Mouse (Mus musculus) G1E (cell line): Measurements from ENCODE around the gene Rcor1. TPM values are rescaled to one million over a fixed set of nuclear protein-coding genes. Genes with fewer than 3 reads are reported as not detected.
A peak's percentile ranks its signal among the peaks of the same experiment; 100 is the strongest.

ENCODE experiments used
- ATAC-seq: 2 replicates; pipeline ENCODE4 v1.8.0; 2016; ENCODE audit warnings: mild to moderate bottlenecking; ENCODE audit not compliant: insufficient number of reproducible peaks, poor library complexity, low FRiP score, severe bottlenecking; ENCODE audit errors: extremely low read depth
- DNase-seq: peaks from one replicate; pipeline ENCODE4 v3.0.0; 2012; ENCODE audit warnings: low spot score
- H3K27me3 ChIP-seq: 2 replicates; pipeline ENCODE4 v1.6.1; 2012; ENCODE audit warnings: mild to moderate bottlenecking, low read length, inconsistent platforms; ENCODE audit not compliant: insufficient read depth
- H3K36me3 ChIP-seq: replicated peaks from 2 replicates; pipeline ENCODE3; 2012; ENCODE audit warnings: mild to moderate bottlenecking, inconsistent platforms
- H3K4me1 ChIP-seq: 2 replicates; pipeline ENCODE4 v1.6.1; 2012; ENCODE audit warnings: low read depth, low read length, inconsistent platforms, mixed read lengths; ENCODE audit not compliant: insufficient read depth
- H3K4me3 ChIP-seq: 2 replicates; pipeline ENCODE4 v1.5.1; 2012; ENCODE audit warnings: low read depth, mild to moderate bottlenecking, inconsistent platforms, low read length, moderate library complexity, mixed read lengths
- H3K9me3 ChIP-seq: replicated peaks from 2 replicates; pipeline ENCODE4 v1.6.1; 2012; ENCODE audit warnings: inconsistent platforms
- CTCF ChIP-seq: IDR thresholded peaks from 2 replicates; pipeline ENCODE4 v1.5.1; 2012; ENCODE audit warnings: low read depth, low read length, inconsistent platforms, mixed read lengths
- GATA1 ChIP-seq: IDR thresholded peaks from 2 replicates; pipeline ENCODE4 v1.6.1; 2012; ENCODE audit warnings: borderline replicate concordance, low read length, inconsistent platforms, mixed read lengths
- GATA2 ChIP-seq: IDR thresholded peaks from 2 replicates; pipeline ENCODE4 v1.6.1; 2012; ENCODE audit warnings: low read depth, low read length, inconsistent platforms, borderline replicate concordance
- POLR2AphosphoS5 ChIP-seq: IDR thresholded peaks from 2 replicates; pipeline ENCODE4 v1.6.1; 2012; ENCODE audit warnings: low read depth, low read length, inconsistent platforms; ENCODE audit not compliant: insufficient replicate concordance
- TAL1 ChIP-seq: conservative IDR thresholded peaks from 2 replicates; pipeline ENCODE4 v1.6.1; 2012; ENCODE audit warnings: low read depth, low read length, inconsistent platforms, mixed read lengths
- polyA plus RNA-seq: library from polyadenylated mRNA; stranded (reverse); fragments of >175 nt; gene quantifications from 2 replicates; pipeline ENCODE4 v1.2.3, GENCODE M21; 2012
- total RNA-seq, 2 experiments: library from RNA; stranded (forward) in 1 of 2; stranded (reverse) in 1 of 2; fragments of 200-1000 nt in 1 of 2; fragments of >200 nt in 1 of 2; fragmentation: Nextera tagmentation in 1 of 2; gene quantifications; 2 replicates each; pipeline ENCODE4 v1.2.3; 2014 to 2017

The Rcor1 gene
- total and polyA plus RNA-seq, 3 experiments: 84.4 to 304 (median 125) TPM

- no peak; the same call in 1 of the 2 replicates for TF ChIP-seq TAL1
- no peak for TF ChIP-seq GATA1
- TF ChIP-seq CTCF: no peak
- no peak for TF ChIP-seq POLR2AphosphoS5
- TF ChIP-seq GATA2: no peak
- Histone ChIP-seq H3K9me3 (no peaks in the 10 kb centered on the region), H3K4me3 (no peak overlapping the region), H3K27me3 (no peaks in the 10 kb centered on the region), H3K36me3 (peaks cover 41% of the 10 kb centered on the region), H3K4me1 (peaks cover 92% of the 10 kb centered on the region)
- DNase-seq: no peak
- no peak for ATAC-seq
Measured at GRCm38 (mm10) chr12:111032839-111033238, 6.3 kb upstream of the Rcor1 start.

- peaks cover 41% of the 10 kb centered on the region for H3K36me3 ChIP-seq
- ATAC-seq: peak; percentile 41
- H3K4me1 ChIP-seq: peaks cover 77% of the 10 kb centered on the region
- no peaks in the 10 kb centered on the region for H3K9me3 ChIP-seq
- peak; percentile 75 for DNase-seq
- TF ChIP-seq TAL1 (no peak), GATA1 (no peak), POLR2AphosphoS5 (no peak), GATA2 (no peak), CTCF (no peak)
- H3K4me3 ChIP-seq: peak overlapping the region; percentile 68
- H3K27me3 ChIP-seq: no peaks in the 10 kb centered on the region
Measured at GRCm38 (mm10) chr12:111035182-111035824, 3.8 kb upstream of the Rcor1 start.

- TF ChIP-seq POLR2AphosphoS5: no peak
- peak; percentile 32; the same call in 1 of the 2 replicates for TF ChIP-seq CTCF
- no peak for TF ChIP-seq TAL1
- no peak for TF ChIP-seq GATA2
- no peak for TF ChIP-seq GATA1
- Histone ChIP-seq H3K4me1 (peaks cover 73% of the 10 kb centered on the region), H3K4me3 (peak overlapping the region; percentile 68; the same call in 1 of the 2 replicates), H3K36me3 (peaks cover 33% of the 10 kb centered on the region), H3K9me3 (no peaks in the 10 kb centered on the region), H3K27me3 (no peaks in the 10 kb centered on the region)
- DNase-seq: no peak
- no peak for ATAC-seq
Measured at GRCm38 (mm10) chr12:111036198-111036775, 2.9 kb upstream of the Rcor1 start.

- ATAC-seq: no peak
- Histone ChIP-seq H3K4me1 (peaks cover 70% of the 10 kb centered on the region), H3K4me3 (peak overlapping the region; percentile 87), H3K27me3 (no peaks in the 10 kb centered on the region), H3K9me3 (no peaks in the 10 kb centered on the region), H3K36me3 (peaks cover 28% of the 10 kb centered on the region)
- DNase-seq: no peak
- TF ChIP-seq GATA1: no peak
- TF ChIP-seq POLR2AphosphoS5: peak; percentile 84; the same call in 1 of the 2 replicates
Measured at GRCm38 (mm10) chr12:111037241-111038180, 1.6 kb upstream of the Rcor1 start.

GRCm38 (mm10) chr12:111038231-111038975 is 748 bp upstream of the Rcor1 start:
- H3K4me1 ChIP-seq: peaks cover 71% of the 10 kb centered on the region
- no peak for TF ChIP-seq GATA1
- TF ChIP-seq TAL1: no peak
- no peak for TF ChIP-seq POLR2AphosphoS5
- TF ChIP-seq CTCF: no peak
- TF ChIP-seq GATA2: no peak
- no peaks in the 10 kb centered on the region for H3K9me3 ChIP-seq
- DNase-seq (peak; percentile 85), ATAC-seq (0 out of 2 replicates have a peak, but pooled peaks have one; percentile 19)
- H3K27me3 ChIP-seq: no peaks in the 10 kb centered on the region
- H3K4me3 ChIP-seq: peak overlapping the region; percentile 87
- peaks cover 34% of the 10 kb centered on the region for H3K36me3 ChIP-seq
